Mouse (Mus musculus) ES-E14 (cell line): ENCODE measurements at regions not wholly inside any gene's neighbourhood (a gene's known extent, or its start where the extent isn't known, plus 50 kb on each side); places are given as distances from the start of the nearest gene placed in this dataset.

ENCODE experiments used
- CHD2 ChIP-seq: IDR thresholded peaks from 2 replicates; pipeline ENCODE4 v1.6.1; 2014; ENCODE audit warnings: mild to moderate bottlenecking, low read depth, low read length, inconsistent platforms
- HCFC1 ChIP-seq: IDR thresholded peaks from 2 replicates; pipeline ENCODE4 v1.6.1; 2012; ENCODE audit warnings: low read length, inconsistent platforms, borderline replicate concordance; ENCODE audit not compliant: insufficient read depth
- MAFK ChIP-seq: IDR thresholded peaks from 2 replicates; pipeline ENCODE4 v1.6.1; 2014; ENCODE audit warnings: mild to moderate bottlenecking, low read depth, low read length, inconsistent platforms; ENCODE audit not compliant: insufficient read depth
- ZNF384 ChIP-seq: IDR thresholded peaks from 2 replicates; pipeline ENCODE4 v1.6.1; 2012; ENCODE audit warnings: low read depth, low read length, inconsistent platforms

DNA sequence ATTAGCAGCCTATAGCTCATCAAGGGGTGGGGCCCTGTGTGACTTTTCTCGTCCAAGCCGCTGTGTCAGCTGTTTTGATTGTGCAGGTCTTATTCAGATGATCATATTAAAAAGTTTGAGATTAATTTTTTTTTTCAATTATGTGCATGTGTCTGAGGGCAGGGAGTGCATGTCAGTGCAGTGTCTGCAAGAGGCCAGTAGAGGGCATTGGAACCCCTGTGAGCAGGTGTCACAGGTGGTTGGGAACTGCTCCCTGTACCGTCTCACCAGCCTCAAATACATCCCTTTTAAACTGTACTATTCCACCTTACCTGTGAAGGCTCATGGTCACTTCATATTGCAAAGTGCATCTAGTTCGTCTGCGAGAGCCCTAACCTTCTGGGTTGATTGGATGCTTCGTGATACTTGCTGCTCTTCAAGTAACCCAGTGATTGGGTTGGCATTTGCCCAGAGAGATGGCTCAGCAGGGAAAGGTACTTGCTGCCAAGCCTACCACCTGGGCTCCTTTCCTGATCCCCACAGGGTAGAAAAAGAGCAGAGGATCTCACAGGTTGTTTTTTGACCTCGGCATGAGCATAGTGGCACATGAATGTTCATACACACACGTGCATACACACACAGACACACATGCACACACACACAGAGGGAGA is 178.3 kb upstream of the Fam19a5 start:
- TF ChIP-seq MAFK, result no peak
- no peak for TF ChIP-seq ZNF384
- no peak for TF ChIP-seq HCFC1
- no peak for TF ChIP-seq CHD2
